Mouse (Mus musculus): ENCODE data around the gene B4galt5. TPM values are rescaled to one million over a fixed set of nuclear protein-coding genes. Genes with fewer than 3 reads are reported as not detected.

B4galt5 gene
- total and polyA plus RNA-seq, 3 experiments = 12.5 to 17.6 (median 13.5) TPM

- Histone ChIP-seq H3K4me1 (ENCODE audit: control insufficient read depth in 1 of 2, insufficient read depth in 2 of 2) (peaks cover 14 to 53% of the 10 kb centered on the region in 2 experiments; a peak in 3 of 4 replicates), H3K27me3 (replicated peaks) (no peaks in the 10 kb centered on the region), H3K9me3 (replicated peaks; ENCODE audit: low read length) (no peaks in the 10 kb centered on the region), H3K4me3 (replicated peaks in 1 of 3; ENCODE audit: low read depth in 2 of 3, low read length in 2 of 3, poor library complexity in 1 of 3) (no peak overlapping the region), H3K27ac (ENCODE audit: insufficient read depth, low read depth) (no peak overlapping the region), H3K79me2 (replicated peaks; ENCODE audit: control insufficient read depth, extremely low read depth, insufficient read depth, poor library complexity, severe bottlenecking) (peaks cover 21% of the 10 kb centered on the region), H3K9ac (ENCODE audit: insufficient read depth, low read depth) (no peak overlapping the region), H3K4me2 (ENCODE audit: insufficient read depth, low read depth, poor library complexity, severe bottlenecking) (peak overlapping the region; percentile 53; the same call in 1 of the 2 replicates), H3K36me3 (replicated peaks in 1 of 2; ENCODE audit: control insufficient read depth in 1 of 2, insufficient read depth in 1 of 2, low read length in 1 of 2) (peaks cover 0 to 13% of the 10 kb centered on the region in 2 experiments)
- in situ Hi-C loops (cut with MboI; ENCODE audit: low pct_ligation_motif_present, low pct_unique_long_range_greater_than_20kb, low sequenced_read_pairs) (no loop called here), dilution Hi-C loops (cut with MboI; ENCODE audit: extremely low pct_ligation_motif_present, extremely low pct_unique_long_range_greater_than_20kb, low sequenced_read_pairs) (no loop called here)
- DNase-seq (ENCODE audit: extremely low read depth) = no peak
- TF ChIP-seq SIN3A (IDR thresholded peaks at IDR 0.05; ENCODE audit: low read length) = no peak
- no peak for TF ChIP-seq JUND (conservative IDR thresholded peaks at IDR 0.05; ENCODE audit: low read depth, low read length)
- TF ChIP-seq RCOR1 (conservative IDR thresholded peaks at IDR 0.05; ENCODE audit: low read depth, low read length) = no peak
- TF ChIP-seq POLR2AphosphoS2 (IDR thresholded peaks at IDR 0.05; ENCODE audit: low read depth, low read length) = no peak
- no peak for TF ChIP-seq TBP (conservative IDR thresholded peaks at IDR 0.05; ENCODE audit: low read depth, low read length)
- TF ChIP-seq JUN (IDR thresholded peaks at IDR 0.05; ENCODE audit: insufficient read depth, low read depth, low read length) = no peak
- TF ChIP-seq MXI1 (IDR thresholded peaks at IDR 0.05; ENCODE audit: low read depth, low read length) = no peak
- TF ChIP-seq HCFC1 (IDR thresholded peaks at IDR 0.05; ENCODE audit: low read depth, low read length) = no peak
These were observed 1.2 kb upstream of the B4galt5 start for GRCm38 (mm10) chr2:167350126-167350650.

- H3K4me2 ChIP-seq (ENCODE audit: insufficient read depth, low read depth, poor library complexity, severe bottlenecking) = peak overlapping the region; percentile 53
- in situ Hi-C loops (cut with MboI; ENCODE audit: low pct_ligation_motif_present, low pct_unique_long_range_greater_than_20kb, low sequenced_read_pairs) = no loop called here
- H3K27ac ChIP-seq (ENCODE audit: insufficient read depth, low read depth) = no peak overlapping the region
- peaks cover 27% of the 10 kb centered on the region for H3K79me2 ChIP-seq (replicated peaks; ENCODE audit: control insufficient read depth, extremely low read depth, insufficient read depth, poor library complexity, severe bottlenecking)
- 0 out of 2 replicates have a peak, but pooled peaks have one; percentile 17 for TF ChIP-seq TBP (conservative IDR thresholded peaks at IDR 0.05; ENCODE audit: low read depth, low read length)
- no peak for TF ChIP-seq ZKSCAN1 (IDR thresholded peaks at IDR 0.05; ENCODE audit: borderline replicate concordance, low read depth, low read length)
- TF ChIP-seq CTCF (conservative IDR thresholded peaks at IDR 0.05 in 1 of 2, IDR thresholded peaks at IDR 0.05 in 1 of 2; ENCODE audit: low read depth in 2 of 2, low read length in 2 of 2) = no peak
- TF ChIP-seq POLR2A (IDR thresholded peaks at IDR 0.05; ENCODE audit: low read depth, low read length) = peak; percentile 38; the same call in 1 of the 2 replicates
- peak; percentile 88; the same call in 1 of the 2 replicates for TF ChIP-seq MAZ (IDR thresholded peaks at IDR 0.05; ENCODE audit: low read depth, low read length)
- no peak for TF ChIP-seq TCF12 (IDR thresholded peaks at IDR 0.05; ENCODE audit: low read depth, low read length)
- 0 out of 2 replicates have a peak, but pooled peaks have one; percentile 12 for TF ChIP-seq UBTF (IDR thresholded peaks at IDR 0.05; ENCODE audit: low read depth, low read length)
- TF ChIP-seq HCFC1 (IDR thresholded peaks at IDR 0.05; ENCODE audit: low read depth, low read length) = peak; percentile 16; the same call in 1 of the 2 replicates
- peaks cover 0 to 13% of the 10 kb centered on the region in 2 experiments for H3K36me3 ChIP-seq (replicated peaks in 1 of 2; ENCODE audit: control insufficient read depth in 1 of 2, insufficient read depth in 1 of 2, low read length in 1 of 2)
- no peaks in the 10 kb centered on the region for H3K27me3 ChIP-seq (replicated peaks)
- DNase-seq (ENCODE audit: extremely low read depth) = peak; percentile 94
- H3K4me3 ChIP-seq (replicated peaks in 1 of 3; ENCODE audit: low read depth in 2 of 3, low read length in 2 of 3, poor library complexity in 1 of 3) = peak overlapping the region; percentile 28 to 53 (median 43)
- dilution Hi-C loops (cut with MboI; ENCODE audit: extremely low pct_ligation_motif_present, extremely low pct_unique_long_range_greater_than_20kb, low sequenced_read_pairs) = no loop called here
- no peaks in the 10 kb centered on the region for H3K9me3 ChIP-seq (replicated peaks; ENCODE audit: low read length)
- H3K4me1 ChIP-seq (ENCODE audit: control insufficient read depth in 1 of 2, insufficient read depth in 2 of 2) = peaks cover 14 to 60% of the 10 kb centered on the region in 2 experiments; a peak in 3 of 4 replicates
- H3K9ac ChIP-seq (ENCODE audit: insufficient read depth, low read depth) = peak overlapping the region; percentile 33; the same call in 1 of the 2 replicates
These were observed 427 bp upstream of the B4galt5 start for GRCm38 (mm10) chr2:167349283-167349936.
